Mouse (Mus musculus) naive thymus-derived CD4-positive, alpha-beta T cell, adult 2 months (primary cell): Measurements from ENCODE around the gene Nop16.

Experiments used
- DNase-seq: peaks from one replicate; pipeline ENCODE4 v3.0.0-alpha.2; 2011; ENCODE audit warnings: low read depth

Gene Nop16

DNA sequence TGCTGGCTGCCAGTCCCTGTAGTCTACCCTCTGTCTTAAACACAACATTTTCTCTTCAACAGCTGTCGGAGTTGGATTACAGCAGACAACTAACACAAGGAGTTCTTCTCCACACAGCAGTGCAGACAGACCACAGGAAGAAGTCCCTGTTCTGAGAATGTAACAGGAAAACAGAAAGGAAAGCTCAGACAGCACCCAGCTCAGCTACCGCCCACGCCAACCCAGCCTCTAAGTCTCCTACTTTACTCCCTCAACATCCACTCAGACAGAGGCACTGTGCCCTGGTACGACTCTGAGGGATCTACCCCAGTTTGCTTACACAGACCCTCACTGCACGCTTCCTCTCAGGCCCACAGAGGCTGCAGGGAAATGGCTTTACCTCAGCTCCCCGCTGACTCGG, 29.3 kb downstream of the Nop16 start:
- DNase-seq, result no peak

DNA sequence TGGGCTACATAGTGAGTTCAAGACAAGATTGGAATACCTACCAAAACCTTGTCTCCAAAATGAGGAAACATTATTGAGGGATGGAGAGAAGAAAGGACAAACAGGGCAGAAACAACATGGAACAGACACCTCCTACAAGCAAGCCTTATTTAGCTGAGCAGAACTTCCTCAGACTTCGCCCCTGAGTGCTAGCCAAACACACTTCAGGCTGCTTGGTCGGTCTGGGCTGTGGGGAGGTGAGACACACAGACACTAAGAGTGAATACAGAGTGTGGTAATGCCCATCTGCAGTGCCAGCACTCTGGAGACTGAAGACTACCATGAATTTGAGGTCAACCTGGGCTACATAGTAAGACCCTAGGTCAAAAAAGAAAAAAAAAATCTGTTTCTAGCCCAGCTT, 30.2 kb downstream of the Nop16 start:
- DNase-seq, result no peak

DNA sequence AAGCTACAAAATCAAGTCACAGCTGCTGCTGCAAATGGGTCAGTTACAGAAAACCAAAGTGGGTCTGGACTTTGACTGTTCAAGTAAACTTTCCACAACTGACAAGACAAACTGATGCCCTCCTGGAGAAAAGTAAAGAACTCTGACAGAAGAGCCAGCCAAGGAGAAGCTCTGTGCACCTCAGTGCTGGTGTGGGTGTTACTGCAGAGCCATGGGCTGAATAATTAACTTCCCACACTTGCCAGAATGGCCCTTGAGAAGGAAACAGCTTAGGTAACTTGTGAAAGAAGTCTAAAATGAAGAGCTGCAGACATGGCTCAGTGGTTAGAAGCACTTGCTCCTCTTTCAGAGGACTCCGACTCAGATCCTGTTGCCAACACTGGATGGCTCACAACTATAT, 32.2 kb downstream of the Nop16 start:
- no peak for DNase-seq

DNA sequence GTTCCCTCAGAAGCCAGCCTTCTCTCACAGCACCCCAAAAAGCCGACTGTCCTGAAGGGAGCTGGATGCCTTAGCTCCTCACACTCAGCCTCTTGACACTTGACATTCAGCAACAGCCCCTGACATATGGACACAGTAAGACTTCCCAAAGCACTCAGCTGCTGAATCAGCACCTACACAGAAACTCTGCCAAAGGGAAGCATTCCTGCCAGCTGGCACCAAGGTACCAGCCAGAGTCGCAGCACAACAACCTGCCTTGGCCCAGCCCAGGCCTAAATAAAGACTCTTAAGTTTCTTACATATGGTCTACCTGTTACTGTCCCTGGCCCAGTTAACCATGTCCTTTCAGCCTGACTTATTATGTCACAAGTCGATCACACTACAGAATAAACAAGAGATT, 33.1 kb downstream of the Nop16 start:
- DNase-seq, result no peak

DNA sequence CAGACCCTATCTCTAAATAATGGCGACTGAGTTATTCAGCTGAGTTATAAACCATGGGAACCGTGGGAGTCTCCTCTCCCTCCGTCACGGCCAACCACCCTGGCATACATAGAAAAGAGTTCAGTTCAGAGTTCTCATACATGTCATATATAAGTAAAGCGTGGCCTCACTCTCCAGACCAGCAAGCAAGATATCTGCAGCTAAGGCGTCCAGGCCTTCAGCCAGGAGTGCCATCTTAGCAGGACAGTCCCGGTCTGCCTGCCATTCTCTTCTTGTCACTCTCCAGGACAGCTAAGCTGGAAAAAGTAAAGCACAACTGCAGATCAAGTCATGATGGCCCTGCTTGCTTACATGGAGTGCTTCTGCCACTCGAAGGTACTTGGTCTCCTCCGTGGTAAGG, 33.7 kb downstream of the Nop16 start:
- DNase-seq, result no peak

DNA sequence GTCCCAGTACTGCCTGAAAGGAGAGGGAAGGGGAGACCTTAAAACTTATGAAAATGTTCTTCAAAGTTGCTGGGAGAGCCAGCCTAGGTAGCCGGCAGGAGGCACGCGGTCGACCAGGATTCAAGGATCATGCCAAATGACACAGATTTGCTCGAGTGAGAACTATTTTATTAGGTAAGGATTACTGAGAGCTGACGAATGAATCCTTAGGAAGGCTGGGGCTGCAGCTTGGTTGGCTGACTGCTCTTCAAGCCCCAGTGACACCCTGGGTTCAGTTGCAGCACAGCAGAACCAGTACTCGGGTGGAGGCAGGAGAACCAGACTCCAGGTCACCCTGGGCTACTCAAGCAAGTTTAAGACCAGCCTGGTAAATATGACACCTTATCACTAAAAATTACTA, 41.9 kb downstream of the Nop16 start:
- no peak for DNase-seq
